Mouse (Mus musculus) brain, embryonic 18.5 days (tissue): ENCODE measurements around the gene Iqcc.

ENCODE experiments used
- DNase-seq: peaks from one replicate; pipeline ENCODE4 v3.0.0-alpha.2; 2012; ENCODE audit warnings: low read depth, low spot score

The Iqcc gene

GRCm38 (mm10) chr4:129578466-129578865 is 40.4 kb downstream of the Iqcc start, which contains the start of gene Fam167b:
Gene Fam167b (minus strand): TSS chr4:129578549.
- no peak for DNase-seq

DNA sequence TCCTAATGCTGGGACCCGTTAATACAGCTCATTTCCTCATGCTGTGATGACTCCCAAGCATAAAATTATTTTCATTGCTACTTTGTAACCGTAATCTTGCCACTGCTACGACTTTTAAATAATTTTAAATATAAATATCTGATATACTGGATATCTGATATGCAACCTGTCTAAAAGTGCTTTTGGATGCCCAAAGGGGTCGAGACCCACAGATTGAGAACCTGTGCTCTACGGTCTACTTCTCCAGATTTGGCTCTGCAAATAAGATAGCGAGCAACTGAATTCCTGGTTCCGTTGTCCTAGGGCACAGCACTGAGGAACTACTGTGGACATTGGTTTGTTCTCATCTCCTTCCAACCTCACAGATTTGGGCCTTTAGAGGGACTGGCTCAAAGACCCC is 41.2 kb downstream of the Iqcc start:
- DNase-seq: no peak

DNA sequence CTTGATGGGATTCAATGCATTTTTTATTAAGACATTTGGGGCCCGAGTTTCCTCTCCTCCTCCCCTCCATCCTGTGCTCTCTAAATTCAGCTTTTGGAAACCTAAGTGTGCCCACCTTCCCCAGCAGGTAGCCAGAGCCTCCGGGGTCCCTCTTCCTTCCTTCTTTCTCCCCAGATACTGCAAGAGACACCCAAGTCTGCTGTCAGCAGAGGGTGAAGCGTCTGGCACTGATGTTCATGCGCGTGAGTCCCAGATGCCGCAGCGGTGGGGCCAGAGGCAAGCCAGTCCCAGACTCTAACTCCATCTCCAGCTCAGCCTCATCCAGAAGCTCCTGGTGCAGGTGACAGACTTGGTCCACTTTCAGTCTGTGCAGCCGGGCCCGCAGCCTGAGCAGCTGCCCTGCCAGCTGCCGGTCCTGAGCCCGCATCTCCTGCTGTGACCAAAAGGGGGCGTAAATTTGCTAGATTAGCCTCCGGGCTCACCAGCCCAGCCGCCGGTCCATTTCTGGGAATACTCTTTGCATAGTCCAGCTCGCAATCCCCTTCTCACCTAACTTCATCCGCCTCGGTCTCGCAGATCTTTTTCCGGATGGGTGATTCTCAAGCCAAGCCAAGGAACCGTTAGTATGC is 41.9 kb downstream of the Iqcc start:
- no peak for DNase-seq

- DNase-seq: no peak
Observed at GRCm38 (mm10) chr4:129575171-129575844, 43.6 kb downstream of the Iqcc start.

DNA sequence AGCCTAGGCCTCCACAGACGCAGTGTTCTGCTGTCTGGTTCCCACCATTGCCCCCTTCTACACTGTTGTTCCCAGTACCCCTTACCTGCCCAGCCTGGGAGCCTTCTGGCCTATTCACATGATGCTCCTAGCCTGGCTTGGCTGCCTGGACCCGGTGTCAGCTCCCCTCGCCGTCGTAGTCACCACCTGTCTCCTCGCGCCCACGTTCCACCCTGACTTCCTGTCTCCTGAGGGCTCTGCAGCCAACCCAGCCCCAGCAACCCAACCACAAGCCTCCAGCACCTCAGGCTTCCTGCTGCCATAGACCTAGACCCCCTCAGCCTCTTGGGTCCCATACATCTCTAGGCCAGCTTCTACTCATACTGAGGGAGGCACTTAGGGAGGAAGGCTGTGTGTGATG is 45.5 kb downstream of the Iqcc start, which contains the start of gene Lck:
Lck (minus strand) TSS at position 212 of the 400 bp plus-strand sequence.
- DNase-seq: no peak

DNA sequence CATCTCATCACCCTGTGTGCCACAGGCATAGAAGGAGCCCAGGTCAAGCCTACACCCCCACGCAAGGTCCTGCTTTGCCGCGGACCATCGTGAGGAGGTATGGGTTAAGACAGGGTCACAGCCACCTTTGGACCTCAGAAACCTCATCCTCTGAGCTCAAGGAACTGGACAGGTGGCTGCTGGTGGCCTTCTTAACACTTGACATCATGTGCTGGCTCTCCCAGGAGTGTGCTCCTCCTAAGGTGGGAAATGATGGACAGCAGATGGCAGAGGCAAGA is 45.9 kb downstream of the Iqcc start:
- no peak for DNase-seq

- no peak for DNase-seq
Observed at GRCm38 (mm10) chr4:129572236-129573092, 46.4 kb downstream of the Iqcc start.

- no peak for DNase-seq
Observed at GRCm38 (mm10) chr4:129571551-129572084, 47.3 kb downstream of the Iqcc start.

DNA sequence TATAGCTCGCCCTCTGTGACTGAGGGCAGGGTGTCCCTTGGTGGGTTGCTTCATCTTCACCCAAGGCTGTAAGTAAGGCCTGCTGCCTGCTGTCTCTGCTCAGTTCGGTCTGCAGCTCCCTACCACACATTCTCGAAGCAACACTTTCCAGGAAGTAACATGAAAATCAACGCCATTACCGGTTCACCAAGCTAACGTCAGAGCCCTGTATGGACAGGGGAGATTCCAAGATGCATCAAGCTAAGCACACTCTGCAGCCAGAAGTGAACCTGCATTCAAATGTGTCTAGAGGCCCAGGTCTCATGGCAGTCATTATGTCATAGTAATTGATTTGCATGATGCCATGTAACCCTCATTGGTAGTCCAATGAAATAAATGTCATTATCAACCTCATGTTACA is 48.9 kb downstream of the Iqcc start:
- no peak for DNase-seq

DNA sequence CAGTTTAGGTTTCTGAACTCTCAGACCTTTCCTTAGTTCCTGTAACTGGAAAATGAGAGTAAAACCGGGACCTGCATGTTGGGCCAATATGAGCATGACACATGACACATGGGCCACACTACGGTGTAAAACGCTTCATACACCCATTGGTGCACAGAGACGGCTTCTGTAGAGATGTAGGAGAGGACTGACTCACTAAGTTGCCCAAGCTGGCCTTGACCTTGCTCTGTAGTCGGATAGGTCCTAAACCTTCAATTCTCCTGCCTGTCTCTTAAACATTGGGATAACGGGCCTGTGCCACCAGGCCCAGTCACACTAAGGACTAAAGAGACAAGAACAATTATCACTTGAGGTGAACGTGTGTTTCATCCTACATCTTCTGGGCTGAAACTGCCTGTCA is 50.5 kb downstream of the Iqcc start:
- DNase-seq: no peak

DNA sequence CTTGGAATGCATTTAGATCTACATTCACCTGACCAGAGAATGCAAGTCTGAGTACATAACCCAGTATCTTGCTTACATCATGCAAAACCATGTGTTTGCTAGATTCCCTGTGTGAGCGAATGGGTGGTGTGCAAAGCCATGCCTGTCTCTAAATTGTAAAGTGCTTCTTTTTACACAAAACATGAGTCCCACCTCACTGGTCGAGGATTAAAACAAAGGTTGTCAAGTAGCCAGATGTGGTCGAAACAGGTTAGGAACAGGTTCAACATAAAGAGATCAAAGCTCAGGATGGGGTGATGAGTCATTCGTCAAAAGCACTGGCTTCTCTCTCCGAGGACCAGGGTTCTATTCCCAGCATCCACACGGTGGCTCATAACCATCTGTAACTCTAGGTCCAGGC is 53.8 kb downstream of the Iqcc start:
- no peak for DNase-seq
